ENCODE assay signal across 19 mouse cellular contexts in the genomic region with DNA sequence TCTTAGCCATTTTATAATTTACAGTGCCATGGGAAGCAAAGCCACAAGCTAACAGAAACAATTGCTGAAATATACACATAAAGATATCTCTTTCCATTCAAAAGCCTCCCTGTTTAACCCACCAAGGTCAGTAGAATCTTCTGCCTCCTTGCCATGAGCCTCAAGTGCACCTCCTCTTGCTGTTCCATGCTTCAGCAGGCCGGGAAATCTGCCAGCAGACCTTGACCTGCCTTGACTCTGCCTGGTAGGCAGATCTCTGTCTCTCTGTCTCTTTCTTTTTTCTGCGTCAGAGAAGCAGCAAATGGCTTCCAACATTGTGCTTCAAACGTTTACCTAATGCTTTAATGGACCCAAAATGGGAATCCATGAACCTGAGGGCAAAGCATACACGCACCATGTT.
DNase-seq lines count a peak whose midpoint lies in the region; ATAC-seq and TF ChIP-seq lines count a peak whose summit lies in the region.
"Had no signal": no experiment of that assay in that cellular context is flagged by ENCODE, and none has a peak within 500 bp of the region (broad histone marks: within the 10 kb centered on the region; RNA-seq: fewer than 3 reads in every experiment).

No protein-coding gene starts in this region.

- H3K36me3 ChIP-seq in kidney, adult 2 months (ENCODE audit: control insufficient read depth, insufficient read depth, low read length), result no peaks in the 10 kb centered on the region
- peaks cover 5% of the 10 kb centered on the region; the same call in 1 of the 2 replicates for H3K36me3 ChIP-seq in kidney, embryonic 15.5 days
- no peaks in the 10 kb centered on the region for H3K36me3 ChIP-seq in liver, embryonic 11.5 days (ENCODE audit: control insufficient read depth, insufficient read depth, low read length)
- H3K36me3 ChIP-seq: embryonic facial prominence, embryonic 15.5 days; forebrain, embryonic 10.5 days; limb, embryonic 12.5 days had no signal

- H3K27me3 ChIP-seq in kidney, adult 2 months (replicated peaks; ENCODE audit: control insufficient read depth, insufficient read depth, low read length), result no peaks in the 10 kb centered on the region
- no peaks in the 10 kb centered on the region for H3K27me3 ChIP-seq in kidney, embryonic 15.5 days
- no peaks in the 10 kb centered on the region for H3K27me3 ChIP-seq in liver, embryonic 11.5 days (replicated peaks; ENCODE audit: control insufficient read depth, insufficient read depth, low read length)
- H3K27me3 ChIP-seq: embryonic facial prominence, embryonic 15.5 days; hindbrain, embryonic 15.5 days; limb, embryonic 12.5 days; neural tube, embryonic 12.5 days had no signal

- no peaks in the 10 kb centered on the region for H3K4me1 ChIP-seq in kidney, adult 2 months (ENCODE audit: control insufficient read depth, insufficient read depth, low read length)
- no peaks in the 10 kb centered on the region for H3K4me1 ChIP-seq in kidney, embryonic 15.5 days
- H3K4me1 ChIP-seq in liver, embryonic 11.5 days (replicated peaks; ENCODE audit: control insufficient read depth, insufficient read depth, low read length), result no peaks in the 10 kb centered on the region
- H3K4me1 ChIP-seq: embryonic facial prominence, embryonic 15.5 days; forebrain, embryonic 10.5 days; hindbrain, embryonic 15.5 days; limb, embryonic 12.5 days; neural tube, embryonic 12.5 days had no signal

- TF ChIP-seq POLR2A in kidney, adult 2 months (IDR thresholded peaks at IDR 0.05; ENCODE audit: low read depth, low read length), result no peak

- WGBS in kidney, adult 2 months, result 45% methylated on average over 4 of the region's 4 CpGs
- WGBS in kidney, embryonic 15.5 days, result 77% methylated on average over 4 of the region's 4 CpGs
- WGBS in liver, embryonic 11.5 days, result 74% methylated on average over 4 of the region's 4 CpGs

- TF ChIP-seq CTCF in kidney, adult 2 months (conservative IDR thresholded peaks at IDR 0.05; ENCODE audit: insufficient read depth, insufficient read length, low read depth, low read length), result no peak

- no peak overlapping the region for H3K27ac ChIP-seq in kidney, adult 2 months (ENCODE audit: insufficient read depth, low read depth, low read length)
- H3K27ac ChIP-seq in kidney, embryonic 15.5 days, result no peak overlapping the region
- no peak overlapping the region for H3K27ac ChIP-seq in liver, embryonic 11.5 days (ENCODE audit: low read depth, low read length)
- H3K27ac ChIP-seq: embryonic facial prominence, embryonic 15.5 days; forebrain, embryonic 10.5 days; hindbrain, embryonic 15.5 days; limb, embryonic 12.5 days; neural tube, embryonic 12.5 days had no signal

- H3K4me3 ChIP-seq in kidney, adult 2 months (ENCODE audit: insufficient read depth, low read depth, low read length), result no peak overlapping the region
- H3K4me3 ChIP-seq in kidney, embryonic 15.5 days (replicated peaks), result no peak overlapping the region
- H3K4me3 ChIP-seq in liver, embryonic 11.5 days (ENCODE audit: low read depth, low read length), result no peak overlapping the region
- H3K4me3 ChIP-seq: embryonic facial prominence, embryonic 15.5 days; forebrain, embryonic 10.5 days; hindbrain, embryonic 15.5 days; limb, embryonic 12.5 days; neural tube, embryonic 12.5 days had no signal

- no peak overlapping the region for H3K9ac ChIP-seq in kidney, embryonic 15.5 days
- H3K9ac ChIP-seq in liver, embryonic 11.5 days (ENCODE audit: low read depth, low read length), result no peak overlapping the region
- H3K9ac ChIP-seq: embryonic facial prominence, embryonic 15.5 days; hindbrain, embryonic 15.5 days; limb, embryonic 12.5 days; neural tube, embryonic 12.5 days had no signal

- H3K4me2 ChIP-seq in kidney, embryonic 15.5 days, result no peak overlapping the region
- no peak overlapping the region for H3K4me2 ChIP-seq in liver, embryonic 11.5 days
- H3K4me2 ChIP-seq: embryonic facial prominence, embryonic 15.5 days; heart, embryonic 11.5 days; hindbrain, embryonic 15.5 days; limb, embryonic 12.5 days; midbrain, embryonic 11.5 days; neural tube, embryonic 12.5 days had no signal

- DNase-seq in kidney, adult 2 months, result peak; percentile 91
- peak; percentile 58 for DNase-seq in adrenal gland, adult 8-10 months
- peak; percentile 74 to 78 for DNase-seq in adrenal gland, postnatal 36 days
- peak; percentile 58 for DNase-seq in testis, postnatal 10 days (ENCODE audit: low spot score)
- no peak for DNase-seq in gastrocnemius, postnatal 10 days
- no peak for DNase-seq in liver, embryonic 11.5 days (ENCODE audit: low spot score)
- DNase-seq: cerebellum, adult 9-10 months; gastrocnemius, postnatal 14 days; layer of hippocampus, adult 9-11 months; right cerebral cortex, postnatal 4 days had no signal

- ATAC-seq in kidney, embryonic 15.5 days (replicated peaks; ENCODE audit: low FRiP score), result no peak
- ATAC-seq in liver, embryonic 11.5 days (replicated peaks; ENCODE audit: low FRiP score), result no peak
- ATAC-seq: intestine, embryonic 16.5 days had no signal

- H3K9me3 ChIP-seq in kidney, embryonic 15.5 days (replicated peaks), result 0 out of 2 replicates have a peak, but pooled peaks cover 4% of the 10 kb centered on the region
- peaks cover 5% of the 10 kb centered on the region; the same call in 1 of the 2 replicates for H3K9me3 ChIP-seq in liver, embryonic 11.5 days (ENCODE audit: control insufficient read depth, low read length)
- H3K9me3 ChIP-seq: embryonic facial prominence, embryonic 15.5 days had no signal

Comparison
In these comparisons a context has a peak if more than half of its experiments do, and no peak if none do; other contexts are left out.
1. DNase-seq: peak in kidney, adult 2 months (single experiment), adrenal gland, adult 8-10 months (single experiment), adrenal gland, postnatal 36 days (2 of 2) and testis, postnatal 10 days (single experiment); none in gastrocnemius, postnatal 10 days (single experiment) and liver, embryonic 11.5 days (single experiment).